Mouse (Mus musculus) MEL (cell line): ENCODE results near the gene Helz. TPM values are rescaled to one million over a fixed set of nuclear protein-coding genes. Genes with fewer than 3 reads are reported as not detected.

ENCODE experiments used
- DNase-seq: peaks from one replicate; pipeline ENCODE4 v3.0.0; 2011; ENCODE audit warnings: low read depth, low spot score
- H3K27ac ChIP-seq: 2 replicates; pipeline ENCODE4 v1.5.1; 2012; ENCODE audit warnings: low read depth, mild to moderate bottlenecking, control low read depth, low read length, moderate library complexity; ENCODE audit not compliant: control insufficient read depth
- H3K27me3 ChIP-seq, 2 experiments: fragments of 150-350 bp in 1 of 2; sonication (generic) in 1 of 2; 2 replicates each; pipeline ENCODE4 v1.6.1; 2012; ENCODE audit warnings: low read length in 2 of 2, mild to moderate bottlenecking in 2 of 2, improper control_type of control experiment in 1 of 2, moderate library complexity in 1 of 2; ENCODE audit not compliant: insufficient read depth in 2 of 2, control insufficient read depth in 1 of 2
- H3K36me3 ChIP-seq, 2 experiments: 2 replicates each; pipeline ENCODE4 v1.6.1; 2012 to 2014; ENCODE audit warnings: low read length in 2 of 2, improper control_type of control experiment in 1 of 2, inconsistent platforms in 1 of 2, mild to moderate bottlenecking in 1 of 2; ENCODE audit not compliant: insufficient read depth in 2 of 2, control insufficient read depth in 1 of 2
- H3K4me1 ChIP-seq, 2 experiments: fragments of 150-350 bp in 1 of 2; sonication (generic) in 1 of 2; 2 replicates each; pipeline ENCODE4 v1.6.1; 2012; ENCODE audit warnings: low read length in 2 of 2, improper control_type of control experiment in 1 of 2, mild to moderate bottlenecking in 1 of 2; ENCODE audit not compliant: insufficient read depth in 2 of 2, control insufficient read depth in 1 of 2
- H3K4me3 ChIP-seq, 2 experiments: fragments of 150-350 bp in 1 of 2; sonication (generic) in 1 of 2; 2 replicates each; pipeline ENCODE4 v1.5.1; 2012; ENCODE audit warnings: low read depth in 2 of 2, low read length in 2 of 2, mild to moderate bottlenecking in 2 of 2, moderate library complexity in 2 of 2, control low read depth in 1 of 2, improper control_type of control experiment in 1 of 2; ENCODE audit not compliant: control insufficient read depth in 1 of 2, insufficient read depth in 1 of 2
- H3K79me2 ChIP-seq: 2 replicates; pipeline ENCODE4 v1.6.1; 2012; ENCODE audit warnings: mild to moderate bottlenecking, low read length, moderate library complexity; ENCODE audit not compliant: control insufficient read depth, poor library complexity, insufficient read depth
- H3K9ac ChIP-seq: 2 replicates; pipeline ENCODE4 v1.6.1; 2012; ENCODE audit warnings: low read depth, mild to moderate bottlenecking, control low read depth, low read length, moderate library complexity; ENCODE audit not compliant: control insufficient read depth, poor library complexity, severe bottlenecking
- H3K9me3 ChIP-seq: fragments of 150-350 bp; sonication (generic); replicated peaks from 2 replicates; pipeline ENCODE4 v1.6.1; 2012; ENCODE audit warnings: mild to moderate bottlenecking, low read length, improper control_type of control experiment, moderate library complexity; ENCODE audit not compliant: insufficient read depth
- BHLHE40 ChIP-seq: IDR thresholded peaks from 2 replicates; pipeline ENCODE4 v1.6.1; 2012; ENCODE audit warnings: low read depth, mild to moderate bottlenecking, inconsistent platforms, low read length, improper control_type of control experiment, borderline replicate concordance
- CHD1 ChIP-seq: IDR thresholded peaks from 2 replicates; pipeline ENCODE4 v1.6.1; 2012; ENCODE audit warnings: low read depth, mild to moderate bottlenecking, inconsistent platforms, low read length, improper control_type of control experiment
- CTCF ChIP-seq, 3 experiments: IDR thresholded peaks in 2 of 3; conservative IDR thresholded peaks in 1 of 3; 2 replicates each; pipeline ENCODE4 v1.5.1; 2011 to 2012; ENCODE audit warnings: low read length in 3 of 3, low read depth in 2 of 3, mild to moderate bottlenecking in 2 of 3, improper control_type of control experiment in 1 of 3, inconsistent platforms in 1 of 3, mixed read lengths in 1 of 3, moderate library complexity in 1 of 3; ENCODE audit not compliant: control insufficient read depth in 1 of 3, insufficient read depth in 1 of 3, poor library complexity in 1 of 3, severe bottlenecking in 1 of 3
- E2F4 ChIP-seq: IDR thresholded peaks from 2 replicates; pipeline ENCODE4 v1.6.1; 2011; ENCODE audit warnings: low read depth, low read length, improper control_type of control experiment, borderline replicate concordance
- ELF1 ChIP-seq: IDR thresholded peaks from 2 replicates; pipeline ENCODE4 v1.6.1; 2014; ENCODE audit warnings: low read depth, mild to moderate bottlenecking, inconsistent platforms, low read length, improper control_type of control experiment, moderate library complexity
- EP300 ChIP-seq, 2 experiments: IDR thresholded peaks; 2 replicates each; pipeline ENCODE4 v1.6.1; 2011; ENCODE audit warnings: improper control_type of control experiment in 2 of 2, low read length in 2 of 2, low read depth in 1 of 2, mild to moderate bottlenecking in 1 of 2
- ETS1 ChIP-seq: IDR thresholded peaks from 2 replicates; pipeline ENCODE4 v1.6.1; 2012; ENCODE audit warnings: low read depth, mild to moderate bottlenecking, inconsistent platforms, low read length, improper control_type of control experiment, moderate library complexity
- GABPA ChIP-seq: IDR thresholded peaks from 2 replicates; pipeline ENCODE4 v1.6.1; 2012; ENCODE audit warnings: low read depth, mild to moderate bottlenecking, inconsistent platforms, low read length, improper control_type of control experiment, moderate library complexity
- GATA1 ChIP-seq: IDR thresholded peaks from 2 replicates; pipeline ENCODE4 v1.6.1; 2011; ENCODE audit warnings: low read depth, low read length, improper control_type of control experiment
- HCFC1 ChIP-seq: IDR thresholded peaks from 2 replicates; pipeline ENCODE4 v1.6.1; 2012; ENCODE audit warnings: low read depth, mild to moderate bottlenecking, inconsistent platforms, low read length, improper control_type of control experiment, moderate library complexity
- JUND ChIP-seq: IDR thresholded peaks from 2 replicates; pipeline ENCODE4 v1.6.1; 2011; ENCODE audit warnings: low read depth, mild to moderate bottlenecking, improper control_type of control experiment, low read length
- KAT2A ChIP-seq: conservative IDR thresholded peaks from 2 replicates; pipeline ENCODE4 v1.6.1; 2012; ENCODE audit warnings: low read depth, low read length, improper control_type of control experiment, inconsistent platforms
- MAFK ChIP-seq: IDR thresholded peaks from 2 replicates; pipeline ENCODE4 v1.6.1; 2011; ENCODE audit warnings: low read depth, mild to moderate bottlenecking, low read length, improper control_type of control experiment, borderline replicate concordance
- MAZ ChIP-seq: IDR thresholded peaks from 2 replicates; pipeline ENCODE4 v1.6.1; 2012; ENCODE audit warnings: low read depth, mild to moderate bottlenecking, inconsistent platforms, low read length, improper control_type of control experiment
- MEF2A ChIP-seq: IDR thresholded peaks from 2 replicates; pipeline ENCODE4 v1.6.1; 2014; ENCODE audit warnings: low read depth, mild to moderate bottlenecking, inconsistent platforms, low read length, improper control_type of control experiment; ENCODE audit not compliant: poor library complexity, insufficient replicate concordance, severe bottlenecking; ENCODE audit errors: extremely low read depth
- MXI1 ChIP-seq: IDR thresholded peaks from 2 replicates; pipeline ENCODE4 v1.6.1; 2011; ENCODE audit warnings: mild to moderate bottlenecking, low read depth, low read length, improper control_type of control experiment
- MYB ChIP-seq: IDR thresholded peaks from 2 replicates; pipeline ENCODE4 v1.6.1; 2011; ENCODE audit warnings: mild to moderate bottlenecking, low read depth, low read length, improper control_type of control experiment
- MYC ChIP-seq: IDR thresholded peaks from 2 replicates; pipeline ENCODE4 v1.6.1; 2011; ENCODE audit warnings: low read depth, mild to moderate bottlenecking, low read length, improper control_type of control experiment, moderate library complexity
- NELFE ChIP-seq: IDR thresholded peaks from 2 replicates; pipeline ENCODE4 v1.6.1; 2011; ENCODE audit warnings: low read depth, low read length, improper control_type of control experiment
- POLR2A ChIP-seq, 2 experiments: IDR thresholded peaks; 2 replicates each; pipeline ENCODE4 v1.6.1; 2011 to 2012; ENCODE audit warnings: low read length in 2 of 2, mild to moderate bottlenecking in 2 of 2, control low read depth in 1 of 2, improper control_type of control experiment in 1 of 2, low read depth in 1 of 2, moderate library complexity in 1 of 2; ENCODE audit not compliant: control insufficient read depth in 1 of 2, insufficient read depth in 1 of 2, poor library complexity in 1 of 2
- POLR2AphosphoS2 ChIP-seq: IDR thresholded peaks from 2 replicates; pipeline ENCODE4 v1.6.1; 2011; ENCODE audit warnings: low read length, improper control_type of control experiment
- POLR2AphosphoS5 ChIP-seq: IDR thresholded peaks from 2 replicates; pipeline ENCODE4 v1.6.1; 2012; ENCODE audit warnings: low read depth, borderline replicate concordance, mild to moderate bottlenecking, inconsistent platforms, low read length, moderate library complexity, mixed read lengths
- RAD21 ChIP-seq: IDR thresholded peaks from 2 replicates; pipeline ENCODE4 v1.6.1; 2011; ENCODE audit warnings: mild to moderate bottlenecking, low read depth, low read length, improper control_type of control experiment
- RCOR1 ChIP-seq: IDR thresholded peaks from 2 replicates; pipeline ENCODE4 v1.6.1; 2012; ENCODE audit warnings: low read depth, mild to moderate bottlenecking, inconsistent platforms, low read length, improper control_type of control experiment
- SIN3A ChIP-seq: IDR thresholded peaks from 2 replicates; pipeline ENCODE4 v1.6.1; 2012; ENCODE audit warnings: low read length, improper control_type of control experiment, inconsistent platforms
- SMC3 ChIP-seq: IDR thresholded peaks from 2 replicates; pipeline ENCODE4 v1.6.1; 2011; ENCODE audit warnings: low read depth, low read length, improper control_type of control experiment
- TAL1 ChIP-seq: IDR thresholded peaks from 2 replicates; pipeline ENCODE4 v1.6.1; 2012; ENCODE audit warnings: mild to moderate bottlenecking, inconsistent platforms, low read length, moderate library complexity, mixed read lengths
- TBP ChIP-seq: IDR thresholded peaks from 2 replicates; pipeline ENCODE4 v1.8.0; 2011; ENCODE audit warnings: low read depth, low read length, improper control_type of control experiment
- TCF12 ChIP-seq: IDR thresholded peaks from 2 replicates; pipeline ENCODE4 v1.6.1; 2014; ENCODE audit warnings: low read depth, mild to moderate bottlenecking, inconsistent platforms, low read length, improper control_type of control experiment, moderate library complexity
- UBTF ChIP-seq: IDR thresholded peaks from 2 replicates; pipeline ENCODE4 v1.6.1; 2012; ENCODE audit warnings: low read depth, mild to moderate bottlenecking, inconsistent platforms, low read length, improper control_type of control experiment, moderate library complexity, borderline replicate concordance; ENCODE audit not compliant: insufficient read depth
- USF1 ChIP-seq: IDR thresholded peaks from 2 replicates; pipeline ENCODE4 v1.6.1; 2014; ENCODE audit warnings: low read depth, mild to moderate bottlenecking, inconsistent platforms, low read length, improper control_type of control experiment, moderate library complexity
- USF2 ChIP-seq, 2 experiments: IDR thresholded peaks; 2 replicates each; pipeline ENCODE4 v1.6.1; 2011 to 2012; ENCODE audit warnings: improper control_type of control experiment in 2 of 2, low read length in 2 of 2, borderline replicate concordance in 1 of 2, inconsistent platforms in 1 of 2, low read depth in 1 of 2, mild to moderate bottlenecking in 1 of 2; ENCODE audit not compliant: insufficient read depth in 1 of 2
- ZC3H11A ChIP-seq: IDR thresholded peaks from 2 replicates; pipeline ENCODE4 v1.6.1; 2012; ENCODE audit warnings: low read depth, mild to moderate bottlenecking, inconsistent platforms, low read length, improper control_type of control experiment
- ZKSCAN1 ChIP-seq: IDR thresholded peaks from 2 replicates; pipeline ENCODE4 v1.6.1; 2012; ENCODE audit warnings: low read depth, mild to moderate bottlenecking, inconsistent platforms, low read length, improper control_type of control experiment, moderate library complexity
- ZMIZ1 ChIP-seq: IDR thresholded peaks from 2 replicates; pipeline ENCODE4 v1.6.1; 2012; ENCODE audit warnings: low read depth, mild to moderate bottlenecking, inconsistent platforms, low read length, improper control_type of control experiment, moderate library complexity
- ZNF384 ChIP-seq: IDR thresholded peaks from 2 replicates; pipeline ENCODE4 v1.6.1; 2012; ENCODE audit warnings: low read depth, mild to moderate bottlenecking, inconsistent platforms, low read length, improper control_type of control experiment
- polyA plus RNA-seq, 2 experiments: library from polyadenylated mRNA; stranded (reverse) in 1 of 2; unstranded in 1 of 2; fragments of >175 nt in 1 of 2; fragments of >200 nt in 1 of 2; gene quantifications; 2 replicates each; pipeline versions ENCODE4 v1.2.1 to v1.2.4; 2012; ENCODE audit warnings: low replicate concordance in 2 of 2, low read depth in 1 of 2; ENCODE audit not compliant: insufficient read length in 2 of 2, insufficient read depth in 1 of 2, missing spikeins in 1 of 2
- total RNA-seq: library from RNA; depleted of rRNA; stranded (reverse); fragments of 300-350 nt; gene quantifications from 2 replicates; pipeline ENCODE4 v1.2.3, GENCODE M21; 2012

Gene Helz
- total and polyA plus RNA-seq, 3 experiments = 15.1 to 41.0 (median 39.9) TPM

GRCm38 (mm10) chr11:107693338-107693737 lies 145.6 kb downstream of the Helz start:
- H3K4me1 ChIP-seq = peaks cover 6 to 30% of the 10 kb centered on the region in 2 experiments; a peak in 3 of 4 replicates
- H3K9me3 ChIP-seq = no peaks in the 10 kb centered on the region
- peaks cover 0 to 29% of the 10 kb centered on the region in 2 experiments; a peak in 2 of 4 replicates for H3K36me3 ChIP-seq
- 0 out of 2 replicates have a peak, but pooled peaks have one; percentile 81 for TF ChIP-seq MAZ
- TF ChIP-seq NELFE = no peak
- peak; percentile 94 for TF ChIP-seq MYC
- TF ChIP-seq GABPA = peak; percentile 95
- TF ChIP-seq EP300 (IDR thresholded peaks at IDR 0.05; ENCODE audit: low read depth in 1 of 2, low read length in 2 of 2) = peak; percentile 95 to 96
- TF ChIP-seq POLR2AphosphoS5 = no peak
- TF ChIP-seq ZKSCAN1 = 0 out of 2 replicates have a peak, but pooled peaks have one; percentile 37
- peak; percentile 98 for TF ChIP-seq RCOR1
- TF ChIP-seq SMC3 = no peak; the same call in 1 of the 2 replicates
- peak; percentile 65 for TF ChIP-seq ZNF384
- TF ChIP-seq MYB = 0 out of 2 replicates have a peak, but pooled peaks have one; percentile 59
- 0 out of 2 replicates have a peak, but pooled peaks have one; percentile 31 for TF ChIP-seq E2F4
- peak; percentile 97 for TF ChIP-seq ETS1
- peak; percentile 93 for TF ChIP-seq SIN3A
- TF ChIP-seq TAL1 = peak; percentile 65
- no peak for TF ChIP-seq UBTF
- TF ChIP-seq ELF1 = peak; percentile 79
- 0 out of 2 replicates have a peak, but pooled peaks have one; percentile 6 for TF ChIP-seq USF1
- TF ChIP-seq GATA1 = peak; percentile 85
- peak; percentile 83 for TF ChIP-seq MXI1
- TF ChIP-seq JUND = peak; percentile 71; the same call in 1 of the 2 replicates
- no peak for TF ChIP-seq KAT2A
- TF ChIP-seq POLR2A (IDR thresholded peaks at IDR 0.05; ENCODE audit: control insufficient read depth in 1 of 2, insufficient read depth in 1 of 2, low read depth in 1 of 2, low read length in 2 of 2, poor library complexity in 1 of 2) = no peak
- TF ChIP-seq ZC3H11A = 0 out of 2 replicates have a peak, but pooled peaks have one; percentile 6
- TF ChIP-seq MEF2A = no peak
- no peak for TF ChIP-seq POLR2AphosphoS2
- TF ChIP-seq CTCF (IDR thresholded peaks at IDR 0.05 in 2 of 3, conservative IDR thresholded peaks at IDR 0.05 in 1 of 3; ENCODE audit: control insufficient read depth in 1 of 3, insufficient read depth in 1 of 3, low read depth in 2 of 3, low read length in 3 of 3, poor library complexity in 1 of 3, severe bottlenecking in 1 of 3) = no peak
- peak; percentile 88 for TF ChIP-seq TCF12
- no peak for TF ChIP-seq TBP
- no peak; the same call in 1 of the 2 replicates for TF ChIP-seq RAD21
- peak; percentile 99 for TF ChIP-seq MAFK
- TF ChIP-seq USF2 (IDR thresholded peaks at IDR 0.05; ENCODE audit: borderline replicate concordance in 1 of 2, insufficient read depth in 1 of 2, low read depth in 1 of 2, low read length in 2 of 2) = no peak
- peak; percentile 66 for TF ChIP-seq HCFC1
- no peak for TF ChIP-seq CHD1
- TF ChIP-seq BHLHE40 = peak; percentile 67; the same call in 1 of the 2 replicates
- TF ChIP-seq ZMIZ1 = peak; percentile 57; the same call in 1 of the 2 replicates

More at GRCm38 (mm10) chr11:107693338-107693737, 145.6 kb downstream of the Helz start:
- Histone ChIP-seq H3K4me3 (peak overlapping the region in 1 of 2 experiments; percentile 39; a peak in 2 of 4 replicates), H3K9ac (peak overlapping the region; percentile 55; the same call in 1 of the 2 replicates), H3K27me3 (no peaks in the 10 kb centered on the region), H3K79me2 (no peaks in the 10 kb centered on the region), H3K27ac (peak overlapping the region; percentile 62; the same call in 1 of the 2 replicates)
- DNase-seq = peak; percentile 97
